Mouse (Mus musculus) hindbrain, embryonic 16.5 days (tissue): ENCODE results near the gene Vil1. TPM values are rescaled to one million over a fixed set of nuclear protein-coding genes. Genes with fewer than 3 reads are reported as not detected.

Experiments
- ATAC-seq: fragments of 200-750 bp; cut with Nextera tagmentation; 2 replicates; pipeline ENCODE4 v1.8.0; 2017; ENCODE audit warnings: moderate TSS enrichment, moderate library complexity
- H3K27ac ChIP-seq: fragments of 300-500 bp; sonication (generic); 2 replicates; pipeline ENCODE4 v1.5.1; 2014; ENCODE audit warnings: low read depth, mild to moderate bottlenecking, control low read depth, low read length, moderate library complexity
- H3K27me3 ChIP-seq: fragments of 300-500 bp; sonication (generic); replicated peaks from 2 replicates; pipeline ENCODE4 v1.6.1; 2014; ENCODE audit warnings: low read length; ENCODE audit not compliant: control insufficient read depth, insufficient read depth
- H3K36me3 ChIP-seq: fragments of 300-500 bp; sonication (generic); 2 replicates; pipeline ENCODE4 v1.6.1; 2014; ENCODE audit warnings: mild to moderate bottlenecking, low read length, moderate library complexity, mixed read lengths; ENCODE audit not compliant: control insufficient read depth, insufficient read depth
- H3K4me1 ChIP-seq: fragments of 300-500 bp; sonication (generic); 2 replicates; pipeline ENCODE4 v1.6.1; 2014; ENCODE audit warnings: low read depth, low read length; ENCODE audit not compliant: control insufficient read depth, insufficient read depth
- H3K4me2 ChIP-seq: fragments of 300-500 bp; sonication (generic); 2 replicates; pipeline ENCODE4 v1.6.1; 2014; ENCODE audit warnings: mild to moderate bottlenecking, low read length, control low read depth, moderate library complexity
- H3K4me3 ChIP-seq: fragments of 300-500 bp; sonication (generic); 2 replicates; pipeline ENCODE4 v1.5.1; 2014; ENCODE audit warnings: mild to moderate bottlenecking, low read length, control low read depth, moderate library complexity
- H3K9ac ChIP-seq: fragments of 300-500 bp; sonication (generic); 2 replicates; pipeline ENCODE4 v1.6.1; 2014; ENCODE audit warnings: low read depth, mild to moderate bottlenecking, control low read depth, low read length, moderate library complexity
- H3K9me3 ChIP-seq: fragments of 300-500 bp; sonication (generic); 2 replicates; pipeline ENCODE4 v1.6.1; 2014; ENCODE audit warnings: mild to moderate bottlenecking, low read length, moderate library complexity; ENCODE audit not compliant: control insufficient read depth
- WGBS: fragments of 180-500 bp; shearing (Covaris S2); extraction: QIAGEN DNeasy Blood & Tissue Kit; methylation state at CpG from one replicate; pipeline ENCODE4 v1.1.7; 2014; 5-methylcytosine and 5-hydroxymethylcytosine counted together
- polyA plus RNA-seq: library from polyadenylated mRNA; unstranded; fragments of >200 nt; fragmentation: Nextera tagmentation; extraction: Ambion mirVana; gene quantifications from 2 replicates; pipeline ENCODE4 v1.2.1, GENCODE M21; 2015

The Vil1 gene
- polyA plus RNA-seq, 1 experiment from 2014 or later = 0.19 TPM

- peak; percentile 88 for ATAC-seq
- no peaks in the 10 kb centered on the region for H3K9me3 ChIP-seq
- peak overlapping the region; percentile 69 for H3K27ac ChIP-seq
- no peaks in the 10 kb centered on the region for H3K27me3 ChIP-seq
- peaks cover 7% of the 10 kb centered on the region for H3K36me3 ChIP-seq
- H3K4me1 ChIP-seq = peaks cover 7% of the 10 kb centered on the region
- H3K9ac ChIP-seq = peak overlapping the region; percentile 63
- WGBS = under 1% methylated on average over 41 of the region's 41 CpGs
- H3K4me2 ChIP-seq = peak overlapping the region; percentile 92
- peak overlapping the region; percentile 48 for H3K4me3 ChIP-seq
Measured at GRCm38 (mm10) chr1:74397268-74397918, 11.8 kb upstream of the Vil1 start.

- ATAC-seq = peak; percentile 21
- Histone ChIP-seq H3K36me3 (peaks cover 7% of the 10 kb centered on the region), H3K4me2 (peak overlapping the region; percentile 92), H3K4me1 (peaks cover under 1% of the 10 kb centered on the region), H3K9me3 (no peaks in the 10 kb centered on the region), H3K27me3 (no peaks in the 10 kb centered on the region), H3K27ac (peak overlapping the region; percentile 69), H3K4me3 (peak overlapping the region; percentile 48), H3K9ac (peak overlapping the region; percentile 63)
- WGBS = 3% methylated on average over 11 of the region's 11 CpGs
Measured at GRCm38 (mm10) chr1:74397919-74398451, 11.2 kb upstream of the Vil1 start.

- no peak overlapping the region for H3K27ac ChIP-seq
- H3K4me1 ChIP-seq = no peaks in the 10 kb centered on the region
- no peak overlapping the region for H3K4me2 ChIP-seq
- H3K27me3 ChIP-seq = no peaks in the 10 kb centered on the region
- H3K4me3 ChIP-seq = no peak overlapping the region
- H3K9me3 ChIP-seq = no peaks in the 10 kb centered on the region
- no peaks in the 10 kb centered on the region for H3K36me3 ChIP-seq
- no peak overlapping the region for H3K9ac ChIP-seq
- ATAC-seq = no peak
- WGBS = 83% methylated on average over 3 of the region's 3 CpGs
Measured at GRCm38 (mm10) chr1:74400531-74400930, 8.6 kb upstream of the Vil1 start.

GRCm38 (mm10) chr1:74401015-74401702 lies 8.0 kb upstream of the Vil1 start:
- Histone ChIP-seq H3K9ac (no peak overlapping the region), H3K36me3 (no peaks in the 10 kb centered on the region), H3K27ac (no peak overlapping the region), H3K9me3 (no peaks in the 10 kb centered on the region), H3K4me1 (no peaks in the 10 kb centered on the region), H3K27me3 (no peaks in the 10 kb centered on the region), H3K4me2 (no peak overlapping the region), H3K4me3 (no peak overlapping the region)
- WGBS = 59% methylated on average over 16 of the region's 16 CpGs
- ATAC-seq = no peak

GRCm38 (mm10) chr1:74404206-74404605 lies 5.0 kb upstream of the Vil1 start:
- Histone ChIP-seq H3K9ac (no peak overlapping the region), H3K27ac (no peak overlapping the region), H3K27me3 (no peaks in the 10 kb centered on the region), H3K36me3 (no peaks in the 10 kb centered on the region), H3K9me3 (no peaks in the 10 kb centered on the region), H3K4me2 (no peak overlapping the region), H3K4me1 (no peaks in the 10 kb centered on the region), H3K4me3 (no peak overlapping the region)
- no peak for ATAC-seq
- WGBS = 93% methylated on average over 4 of the region's 4 CpGs

- H3K27me3 ChIP-seq = no peaks in the 10 kb centered on the region
- no peak overlapping the region for H3K4me3 ChIP-seq
- no peaks in the 10 kb centered on the region for H3K9me3 ChIP-seq
- H3K27ac ChIP-seq = no peak overlapping the region
- H3K36me3 ChIP-seq = no peaks in the 10 kb centered on the region
- H3K4me1 ChIP-seq = no peaks in the 10 kb centered on the region
- no peak overlapping the region for H3K4me2 ChIP-seq
- WGBS = 58% methylated on average over 2 of the region's 2 CpGs
- ATAC-seq = no peak
- H3K9ac ChIP-seq = no peak overlapping the region
Measured at GRCm38 (mm10) chr1:74411753-74412325, 2.7 kb downstream of the Vil1 start.

- H3K9ac ChIP-seq = no peak overlapping the region
- no peaks in the 10 kb centered on the region for H3K9me3 ChIP-seq
- no peaks in the 10 kb centered on the region for H3K4me1 ChIP-seq
- no peaks in the 10 kb centered on the region for H3K36me3 ChIP-seq
- no peak overlapping the region for H3K4me3 ChIP-seq
- 85% methylated on average over 8 of the region's 8 CpGs for WGBS
- no peak overlapping the region for H3K27ac ChIP-seq
- no peak for ATAC-seq
- no peak overlapping the region for H3K4me2 ChIP-seq
- no peaks in the 10 kb centered on the region for H3K27me3 ChIP-seq
Measured at GRCm38 (mm10) chr1:74412711-74413110, 3.5 kb downstream of the Vil1 start.

- no peak overlapping the region for H3K4me2 ChIP-seq
- no peak overlapping the region for H3K4me3 ChIP-seq
- H3K4me1 ChIP-seq = no peaks in the 10 kb centered on the region
- 52% methylated on average over 4 of the region's 4 CpGs for WGBS
- ATAC-seq = no peak
- no peak overlapping the region for H3K9ac ChIP-seq
- H3K36me3 ChIP-seq = no peaks in the 10 kb centered on the region
- no peak overlapping the region for H3K27ac ChIP-seq
- H3K27me3 ChIP-seq = no peaks in the 10 kb centered on the region
- H3K9me3 ChIP-seq = no peaks in the 10 kb centered on the region
Measured at GRCm38 (mm10) chr1:74415143-74415542, 6.0 kb downstream of the Vil1 start.

- Histone ChIP-seq H3K4me1 (0 out of 2 replicates have a peak, but pooled peaks cover 2% of the 10 kb centered on the region), H3K4me2 (no peak overlapping the region), H3K27ac (no peak overlapping the region), H3K36me3 (no peaks in the 10 kb centered on the region), H3K4me3 (no peak overlapping the region), H3K9me3 (no peaks in the 10 kb centered on the region), H3K9ac (no peak overlapping the region), H3K27me3 (no peaks in the 10 kb centered on the region)
- ATAC-seq = no peak
- WGBS = 80% methylated on average over 17 of the region's 17 CpGs
Measured at GRCm38 (mm10) chr1:74418747-74419439, 9.7 kb downstream of the Vil1 start.
